Mouse (Mus musculus): ENCODE measurements around the gene Amt. TPM values are rescaled to one million over a fixed set of nuclear protein-coding genes. Genes with fewer than 3 reads are reported as not detected.

Amt gene
- polyA plus RNA-seq, 1 experiment from 2014 or later = 27.1 TPM

DNA sequence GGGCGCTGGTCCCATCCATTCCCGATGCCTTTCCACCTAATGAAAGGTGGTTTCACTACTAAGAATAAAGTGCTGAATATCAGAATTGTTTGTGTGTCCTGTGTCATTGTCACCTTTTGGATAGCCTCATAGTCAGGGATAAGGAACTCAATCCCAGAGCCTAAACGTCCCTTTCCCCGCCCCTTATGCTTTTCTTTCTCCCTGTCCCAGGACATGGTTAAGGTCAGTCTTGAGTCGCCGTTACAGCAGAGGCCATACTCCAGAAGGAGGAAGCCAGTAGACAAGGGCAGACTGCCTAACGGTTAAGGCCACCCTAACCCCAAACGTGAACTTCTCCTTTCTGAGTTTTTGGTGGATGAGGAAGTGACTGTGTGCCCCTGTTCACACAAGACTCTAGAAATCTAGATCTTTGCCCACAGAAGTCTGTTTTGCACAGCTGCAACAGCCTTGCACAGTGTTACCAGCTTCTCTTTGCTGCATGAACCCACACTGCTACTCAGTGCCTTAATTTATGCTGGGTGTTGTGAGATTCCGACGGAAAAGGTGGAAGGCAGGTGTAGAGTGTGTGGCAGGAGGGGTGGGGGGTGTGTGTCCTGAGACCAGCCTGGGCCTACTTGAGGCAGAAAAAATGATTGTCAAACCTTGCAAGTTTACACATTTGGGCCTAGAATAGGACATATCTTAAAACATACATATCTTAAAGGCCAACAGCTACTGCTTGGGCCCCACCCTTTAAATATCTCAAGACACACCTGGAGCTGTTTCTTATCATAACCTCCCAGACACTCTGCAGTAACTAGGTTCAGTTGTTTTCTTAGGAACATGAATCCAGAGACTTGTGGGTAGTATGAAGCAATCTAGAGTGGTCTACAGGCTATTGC lies 43.8 kb downstream of the Amt start:
- H3K4me3 ChIP-seq (ENCODE audit: low read depth, low read length) = peak overlapping the region; percentile 82
- ATAC-seq (ENCODE audit: low FRiP score) (no peak), DNase-seq (ENCODE audit: low spot score, missing footprints) (no peak)
- peak overlapping the region; percentile 80 for H3K4me2 ChIP-seq
- H3K36me3 ChIP-seq (ENCODE audit: control insufficient read depth, insufficient read depth, low read length) = no peaks in the 10 kb centered on the region
- H3K9me3 ChIP-seq (ENCODE audit: control insufficient read depth, low read length) = no peaks in the 10 kb centered on the region
- WGBS = 66% methylated on average over 10 of the region's 10 CpGs
- H3K9ac ChIP-seq (ENCODE audit: low read length) = peak overlapping the region; percentile 93
- H3K27ac ChIP-seq (ENCODE audit: low read depth, low read length) = no peak overlapping the region
- no peaks in the 10 kb centered on the region for H3K27me3 ChIP-seq (ENCODE audit: control insufficient read depth, insufficient read depth, low read length)
- H3K4me1 ChIP-seq (ENCODE audit: control insufficient read depth, insufficient read depth, low read length) = peaks cover 14% of the 10 kb centered on the region

DNA sequence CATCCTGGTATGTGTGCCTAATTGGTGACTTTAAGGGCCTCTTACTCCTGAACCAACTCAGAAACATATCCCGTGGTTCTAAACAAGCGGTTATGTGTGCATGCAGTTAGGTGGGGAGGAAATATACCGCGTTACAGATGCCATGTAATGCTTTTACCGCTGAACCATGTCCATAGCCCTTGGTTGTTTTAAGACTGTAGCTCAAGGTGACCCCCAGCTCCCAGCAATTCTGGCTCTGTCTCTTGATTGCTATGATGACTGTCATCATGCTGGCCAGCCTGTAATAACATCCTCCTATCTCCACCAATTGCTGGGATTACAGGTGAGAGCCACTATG lies 44.5 kb downstream of the Amt start:
- Histone ChIP-seq H3K9ac (ENCODE audit: low read length) (no peak overlapping the region), H3K27me3 (ENCODE audit: control insufficient read depth, insufficient read depth, low read length) (no peaks in the 10 kb centered on the region), H3K4me3 (ENCODE audit: low read depth, low read length) (no peak overlapping the region), H3K4me1 (ENCODE audit: control insufficient read depth, insufficient read depth, low read length) (peaks cover 14% of the 10 kb centered on the region), H3K4me2 (no peak overlapping the region), H3K36me3 (ENCODE audit: control insufficient read depth, insufficient read depth, low read length) (no peaks in the 10 kb centered on the region), H3K27ac (ENCODE audit: low read depth, low read length) (no peak overlapping the region), H3K9me3 (ENCODE audit: control insufficient read depth, low read length) (no peaks in the 10 kb centered on the region)
- DNase-seq (ENCODE audit: low spot score, missing footprints) = no peak
- no peak for ATAC-seq (ENCODE audit: low FRiP score)
- WGBS = 88% methylated on average over 5 of the region's 5 CpGs

DNA sequence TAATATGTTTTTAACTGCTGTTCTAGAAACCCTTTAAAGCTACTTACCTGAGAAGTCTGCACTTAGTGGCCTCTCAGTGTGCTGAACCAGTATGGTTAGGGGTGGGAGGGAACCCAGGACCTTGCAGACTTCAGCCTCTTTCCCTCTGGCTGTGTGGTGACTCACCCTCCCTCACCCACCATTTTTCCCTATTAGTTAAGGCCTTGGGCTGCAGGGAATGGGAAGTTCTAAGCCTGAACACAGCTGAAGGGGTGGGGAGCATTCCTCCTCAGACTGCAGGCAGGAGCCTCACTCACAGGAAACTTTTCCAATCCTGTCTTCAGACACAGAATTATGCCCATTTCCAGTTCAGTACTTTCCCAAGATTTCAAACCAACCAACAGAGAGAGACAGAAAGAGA lies 45.1 kb downstream of the Amt start:
- Histone ChIP-seq H3K4me2 (no peak overlapping the region), H3K4me1 (ENCODE audit: control insufficient read depth, insufficient read depth, low read length) (peaks cover 16% of the 10 kb centered on the region), H3K4me3 (ENCODE audit: low read depth, low read length) (no peak overlapping the region), H3K9ac (ENCODE audit: low read length) (0 out of 2 replicates have a peak overlapping the region, but pooled peaks have one; percentile 16), H3K27ac (ENCODE audit: low read depth, low read length) (no peak overlapping the region), H3K9me3 (ENCODE audit: control insufficient read depth, low read length) (no peaks in the 10 kb centered on the region), H3K36me3 (ENCODE audit: control insufficient read depth, insufficient read depth, low read length) (no peaks in the 10 kb centered on the region), H3K27me3 (ENCODE audit: control insufficient read depth, insufficient read depth, low read length) (no peaks in the 10 kb centered on the region)
- ATAC-seq (ENCODE audit: low FRiP score) (no peak), DNase-seq (ENCODE audit: low spot score, missing footprints) (no peak)

DNA sequence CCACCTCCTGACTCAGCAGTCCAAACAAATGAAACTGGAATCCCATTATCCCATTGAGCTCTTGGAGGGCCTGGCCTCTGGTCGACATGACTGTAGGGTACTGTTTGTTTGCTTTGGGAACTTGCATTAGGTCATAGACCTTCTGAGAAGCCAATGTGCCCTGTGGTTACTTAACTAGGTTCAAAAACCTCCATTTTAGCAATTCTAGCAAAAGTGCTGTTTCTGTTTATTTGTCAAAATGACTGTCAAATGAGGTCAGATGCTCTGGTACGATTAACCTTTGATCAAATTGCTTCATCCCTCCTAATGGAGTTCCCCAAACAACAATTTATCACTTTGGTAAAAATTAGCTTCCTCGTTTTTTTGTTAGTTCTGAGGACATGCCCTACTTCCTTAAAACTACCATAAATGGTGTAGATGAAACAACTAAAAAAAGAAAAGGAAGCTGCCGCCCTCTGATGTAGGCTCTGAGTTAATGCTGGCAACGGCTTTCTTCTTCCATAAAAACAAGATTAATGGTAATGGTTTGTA lies 45.7 kb downstream of the Amt start:
- H3K4me1 ChIP-seq (ENCODE audit: control insufficient read depth, insufficient read depth, low read length) = peaks cover 16% of the 10 kb centered on the region
- DNase-seq (ENCODE audit: low spot score, missing footprints) = no peak
- H3K27me3 ChIP-seq (ENCODE audit: control insufficient read depth, insufficient read depth, low read length) = no peaks in the 10 kb centered on the region
- H3K9ac ChIP-seq (ENCODE audit: low read length) = no peak overlapping the region
- H3K4me3 ChIP-seq (ENCODE audit: low read depth, low read length) = no peak overlapping the region
- H3K9me3 ChIP-seq (ENCODE audit: control insufficient read depth, low read length) = no peaks in the 10 kb centered on the region
- 59% methylated on average over 5 of the region's 5 CpGs for WGBS
- no peak for ATAC-seq (ENCODE audit: low FRiP score)
- no peaks in the 10 kb centered on the region for H3K36me3 ChIP-seq (ENCODE audit: control insufficient read depth, insufficient read depth, low read length)
- H3K4me2 ChIP-seq = no peak overlapping the region
- H3K27ac ChIP-seq (ENCODE audit: low read depth, low read length) = no peak overlapping the region

DNA sequence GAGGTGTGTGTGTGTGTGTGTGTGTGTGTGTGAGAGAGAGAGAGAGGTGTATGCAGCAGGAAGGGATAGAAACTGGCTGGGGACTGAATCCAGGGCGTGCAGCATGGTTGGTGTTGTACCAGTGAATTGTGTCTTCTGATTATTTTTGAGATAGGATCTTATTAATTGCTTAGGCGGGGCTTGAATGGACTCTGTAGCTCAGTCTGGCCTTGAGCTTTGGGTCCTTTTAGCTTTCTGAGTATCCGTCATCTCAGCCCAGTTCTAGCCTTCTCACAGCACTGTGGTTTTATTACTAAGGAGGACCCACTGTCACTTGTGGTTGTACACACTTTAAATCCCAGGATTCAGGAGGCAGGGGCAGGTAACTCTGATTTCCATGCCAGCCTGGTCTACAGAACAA lies 46.7 kb downstream of the Amt start:
- Histone ChIP-seq H3K9me3 (ENCODE audit: control insufficient read depth, low read length) (no peaks in the 10 kb centered on the region), H3K9ac (ENCODE audit: low read length) (no peak overlapping the region), H3K4me1 (ENCODE audit: control insufficient read depth, insufficient read depth, low read length) (peaks cover 17% of the 10 kb centered on the region), H3K4me3 (ENCODE audit: low read depth, low read length) (no peak overlapping the region), H3K4me2 (no peak overlapping the region), H3K27ac (ENCODE audit: low read depth, low read length) (no peak overlapping the region), H3K36me3 (ENCODE audit: control insufficient read depth, insufficient read depth, low read length) (no peaks in the 10 kb centered on the region), H3K27me3 (ENCODE audit: control insufficient read depth, insufficient read depth, low read length) (no peaks in the 10 kb centered on the region)
- DNase-seq (ENCODE audit: low spot score, missing footprints) (no peak), ATAC-seq (ENCODE audit: low FRiP score) (no peak)
- 77% methylated on average over 3 of the region's 3 CpGs for WGBS

DNA sequence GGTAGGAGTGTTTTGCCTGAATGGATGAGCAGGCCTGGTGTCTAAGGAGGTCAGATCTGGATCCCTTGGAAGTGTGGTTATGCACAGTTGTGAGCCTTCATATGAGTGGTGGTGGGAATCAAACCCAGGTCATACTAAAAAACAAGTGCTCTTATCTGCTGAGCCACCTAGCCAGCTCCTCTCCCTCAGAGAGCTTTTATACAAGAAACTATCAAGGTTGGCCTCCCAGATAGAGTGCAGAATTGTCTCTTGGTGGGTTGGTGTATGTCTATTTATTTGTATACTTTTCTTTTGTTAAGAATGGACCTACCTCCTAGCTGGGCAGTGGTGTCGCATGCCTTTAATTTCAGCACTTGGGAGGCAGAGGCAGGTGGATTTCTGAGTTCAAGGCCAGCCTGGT lies 47.2 kb downstream of the Amt start:
- H3K27ac ChIP-seq (ENCODE audit: low read depth, low read length) = no peak overlapping the region
- H3K4me3 ChIP-seq (ENCODE audit: low read depth, low read length) = no peak overlapping the region
- no peak overlapping the region for H3K4me2 ChIP-seq
- no peaks in the 10 kb centered on the region for H3K9me3 ChIP-seq (ENCODE audit: control insufficient read depth, low read length)
- peaks cover 18% of the 10 kb centered on the region for H3K4me1 ChIP-seq (ENCODE audit: control insufficient read depth, insufficient read depth, low read length)
- no peaks in the 10 kb centered on the region for H3K36me3 ChIP-seq (ENCODE audit: control insufficient read depth, insufficient read depth, low read length)
- no peak for ATAC-seq (ENCODE audit: low FRiP score)
- WGBS = 97% methylated on average over 1 of the region's 1 CpGs
- H3K9ac ChIP-seq (ENCODE audit: low read length) = no peak overlapping the region
- H3K27me3 ChIP-seq (ENCODE audit: control insufficient read depth, insufficient read depth, low read length) = no peaks in the 10 kb centered on the region
- no peak for DNase-seq (ENCODE audit: low spot score, missing footprints)

DNA sequence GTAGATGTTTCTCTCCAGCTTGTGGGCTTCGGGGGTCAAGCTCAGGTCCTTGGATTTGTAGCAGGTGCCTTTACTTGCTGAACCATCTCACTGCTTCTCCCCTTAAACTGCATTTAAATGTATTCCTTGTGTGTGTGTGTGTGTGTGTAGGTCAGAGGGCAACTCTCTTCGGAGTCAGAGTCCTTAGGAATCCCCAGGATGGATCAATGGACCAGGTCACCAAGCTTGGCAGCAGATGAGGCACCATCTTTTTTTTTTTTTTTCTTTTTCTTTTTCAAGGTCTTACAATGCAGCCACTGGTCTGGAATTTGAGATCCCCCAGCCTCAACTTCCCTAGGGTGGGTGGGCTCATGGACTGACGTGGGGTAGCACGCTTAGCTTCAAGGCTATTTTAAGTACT lies 47.8 kb downstream of the Amt start:
- H3K4me2 ChIP-seq = no peak overlapping the region
- no peak overlapping the region for H3K27ac ChIP-seq (ENCODE audit: low read depth, low read length)
- 81% methylated on average over 4 of the region's 4 CpGs for WGBS
- peaks cover 18% of the 10 kb centered on the region for H3K4me1 ChIP-seq (ENCODE audit: control insufficient read depth, insufficient read depth, low read length)
- DNase-seq (ENCODE audit: low spot score, missing footprints) (peak; percentile 75), ATAC-seq (ENCODE audit: low FRiP score) (no peak)
- H3K4me3 ChIP-seq (ENCODE audit: low read depth, low read length) = no peak overlapping the region
- H3K9me3 ChIP-seq (ENCODE audit: control insufficient read depth, low read length) = no peaks in the 10 kb centered on the region
- H3K9ac ChIP-seq (ENCODE audit: low read length) = no peak overlapping the region
- H3K27me3 ChIP-seq (ENCODE audit: control insufficient read depth, insufficient read depth, low read length) = no peaks in the 10 kb centered on the region
- H3K36me3 ChIP-seq (ENCODE audit: control insufficient read depth, insufficient read depth, low read length) = no peaks in the 10 kb centered on the region

DNA sequence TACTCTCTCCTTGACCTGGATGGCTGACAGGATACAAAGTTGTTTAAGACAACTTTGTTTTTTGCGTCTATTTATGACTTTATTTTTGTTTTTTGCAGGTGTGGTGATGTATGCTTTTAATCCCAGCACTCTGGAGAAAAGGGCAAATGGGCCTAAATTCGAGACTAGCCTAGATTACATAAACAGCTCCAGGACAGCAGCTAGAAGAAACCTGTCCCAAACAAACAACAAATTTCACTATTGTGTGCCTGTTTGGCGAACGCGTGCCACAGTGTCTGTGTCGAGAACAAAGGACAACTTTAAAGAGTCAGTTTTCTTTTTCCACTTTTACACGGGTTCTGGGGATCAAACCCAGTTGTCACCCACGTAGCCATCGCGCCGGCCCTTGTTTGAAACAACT lies 50.4 kb downstream of the Amt start:
- Histone ChIP-seq H3K9me3 (ENCODE audit: control insufficient read depth, low read length) (no peaks in the 10 kb centered on the region), H3K4me3 (ENCODE audit: low read depth, low read length) (peak overlapping the region; percentile 89), H3K4me2 (peak overlapping the region; percentile 80), H3K27me3 (ENCODE audit: control insufficient read depth, insufficient read depth, low read length) (no peaks in the 10 kb centered on the region), H3K4me1 (ENCODE audit: control insufficient read depth, insufficient read depth, low read length) (peaks cover 8% of the 10 kb centered on the region), H3K36me3 (ENCODE audit: control insufficient read depth, insufficient read depth, low read length) (peaks cover 11% of the 10 kb centered on the region), H3K27ac (ENCODE audit: low read depth, low read length) (peak overlapping the region; percentile 92), H3K9ac (ENCODE audit: low read length) (peak overlapping the region; percentile 88)
- DNase-seq (ENCODE audit: low spot score, missing footprints) (no peak), ATAC-seq (ENCODE audit: low FRiP score) (peak; percentile 2; the same call in 1 of the 2 replicates)
- WGBS = 8% methylated on average over 11 of the region's 11 CpGs

DNA sequence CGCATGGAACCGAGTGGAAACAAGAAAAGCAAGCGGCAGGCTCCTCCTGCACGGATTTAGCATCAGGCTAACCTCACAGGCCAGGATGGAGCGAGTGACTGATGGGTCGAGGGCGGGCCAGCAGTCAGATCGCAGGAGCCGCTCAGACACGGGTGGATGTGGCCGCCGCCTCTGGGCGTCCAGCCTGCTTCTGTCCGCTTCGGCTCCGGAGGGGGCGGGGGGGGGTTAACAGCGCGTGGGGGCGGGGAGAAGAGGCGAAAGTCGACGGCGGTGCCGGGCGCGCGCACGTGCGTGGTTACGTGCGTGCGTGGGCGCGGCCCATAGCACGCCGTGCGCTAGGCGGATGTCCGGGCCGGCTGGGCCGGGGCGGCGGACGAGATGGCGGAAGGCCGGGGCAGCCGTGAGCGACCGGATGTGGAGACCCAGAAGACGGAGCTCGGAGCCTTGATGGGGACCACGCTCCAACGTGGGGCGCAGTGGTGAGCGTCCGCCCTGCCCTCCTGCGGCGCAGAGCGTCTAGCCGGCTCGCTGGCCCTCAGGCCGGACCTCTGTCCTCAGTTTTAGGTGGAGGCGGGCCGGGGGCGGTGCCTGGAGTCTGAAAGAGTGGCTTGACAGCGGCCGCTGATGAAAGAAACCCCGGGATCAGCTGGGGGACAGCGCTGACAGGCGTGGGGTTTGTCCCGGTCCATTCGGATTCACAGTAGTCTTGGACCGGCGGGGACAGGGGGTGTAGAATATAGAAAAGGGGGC lies 51.1 kb downstream of the Amt start, which contains the start of gene Usp4:
TSS of gene Usp4 (plus strand) at position 314 of the 750 bp plus-strand sequence.
- H3K9ac ChIP-seq (ENCODE audit: low read length) = peak within 1 kb of the TSS; percentile 88
- peak within 1 kb of the TSS; percentile 80 for H3K4me2 ChIP-seq
- peak within 1 kb of the TSS; percentile 92 for H3K27ac ChIP-seq (ENCODE audit: low read depth, low read length)
- no peaks in the 10 kb centered on the region for H3K27me3 ChIP-seq (ENCODE audit: control insufficient read depth, insufficient read depth, low read length)
- DNase-seq (ENCODE audit: low spot score, missing footprints) (peak; percentile 99), ATAC-seq (ENCODE audit: low FRiP score) (peak; percentile 96)
- no peaks in the 10 kb centered on the region for H3K9me3 ChIP-seq (ENCODE audit: control insufficient read depth, low read length)
- peak within 1 kb of the TSS; percentile 89 for H3K4me3 ChIP-seq (ENCODE audit: low read depth, low read length)
- H3K36me3 ChIP-seq (ENCODE audit: control insufficient read depth, insufficient read depth, low read length) = peaks cover 17% of the 10 kb centered on the region
- under 1% methylated on average over 74 of the region's 75 CpGs for WGBS
- H3K4me1 ChIP-seq (ENCODE audit: control insufficient read depth, insufficient read depth, low read length) = peaks cover 8% of the 10 kb centered on the region
